Mouse (Mus musculus) brain, embryonic 14.5 days (tissue): ENCODE data around the gene Ing5.

ENCODE experiments used
- CTCF ChIP-seq: fragments of 200-500 bp; IDR thresholded peaks from 2 replicates; pipeline ENCODE4 v1.5.1; 2012; ENCODE audit warnings: inconsistent platforms, mild to moderate bottlenecking, moderate library complexity, borderline replicate concordance; ENCODE audit not compliant: insufficient read depth, insufficient read length; ENCODE audit errors: extremely low read depth
- POLR2A ChIP-seq: fragments of 200-500 bp; IDR thresholded peaks from 2 replicates; pipeline ENCODE4 v1.6.1; 2012; ENCODE audit warnings: mild to moderate bottlenecking, inconsistent platforms, borderline replicate concordance; ENCODE audit not compliant: poor library complexity, insufficient read depth, insufficient read length, severe bottlenecking; ENCODE audit errors: extremely low read depth

- no peak for TF ChIP-seq CTCF
- TF ChIP-seq POLR2A: no peak
These were observed 48.1 kb upstream of the Ing5 start for GRCm38 (mm10) chr1:93755618-93756017.
